Mouse (Mus musculus): ENCODE measurements around the gene Tdrd12.
"Not testable (repeated sequence)": the region's sequence is repeated elsewhere in the genome, so short reads cannot be mapped to it uniquely, and the experiment has no call there.

Tdrd12 gene

DNA sequence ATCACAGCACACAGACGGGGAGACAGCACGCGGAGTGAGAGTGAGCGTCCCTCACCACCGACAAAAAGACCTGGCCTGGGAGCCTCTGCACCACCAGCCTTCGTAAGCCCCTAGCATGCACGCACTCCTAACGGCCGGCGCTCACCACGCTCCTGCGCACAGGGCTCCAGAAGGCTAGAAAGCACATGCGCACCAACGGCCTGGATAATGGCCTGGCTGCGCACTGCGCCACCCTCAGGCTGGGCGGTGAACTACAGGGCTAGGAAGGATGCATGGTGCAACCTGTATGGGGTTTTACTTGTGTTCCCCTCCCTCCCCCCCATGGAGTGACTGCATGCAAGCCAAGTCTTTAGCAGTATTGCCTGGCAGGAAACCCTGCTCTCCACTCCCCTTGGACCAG, at the start of gene Tdrd12:
Tdrd12 (minus strand) TSS at position 184 of the 400 bp plus-strand sequence.
- DNase-seq: no peak

DNA sequence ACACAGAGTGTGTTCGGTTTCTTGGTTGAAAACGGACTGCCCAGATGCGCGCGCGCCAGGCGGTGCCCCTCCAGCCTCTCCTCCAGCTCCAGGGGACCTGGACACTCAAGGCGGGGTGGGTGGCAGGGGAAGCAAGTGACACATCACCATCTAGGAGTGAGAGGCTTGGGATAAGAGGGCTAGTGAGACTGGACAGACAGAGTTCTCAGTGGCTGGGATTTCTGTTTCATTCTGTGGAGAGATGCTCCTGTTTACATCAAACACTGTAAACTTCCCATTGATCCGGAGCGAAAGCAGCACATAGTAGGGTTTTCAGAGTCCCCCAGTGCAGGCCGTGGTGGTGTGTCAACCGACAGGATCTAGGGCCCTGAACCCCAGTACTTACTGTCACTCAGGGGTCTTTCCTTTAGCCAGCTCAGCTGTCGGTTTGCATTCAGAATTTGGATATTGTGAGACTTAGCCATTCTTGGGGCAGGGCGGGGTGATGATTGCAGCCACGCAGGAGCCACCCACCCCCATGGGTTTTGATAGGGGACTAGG, 49.4 kb upstream of the Tdrd12 start:
- DNase-seq: peak in 1 of 2 experiments; percentile 11

DNA sequence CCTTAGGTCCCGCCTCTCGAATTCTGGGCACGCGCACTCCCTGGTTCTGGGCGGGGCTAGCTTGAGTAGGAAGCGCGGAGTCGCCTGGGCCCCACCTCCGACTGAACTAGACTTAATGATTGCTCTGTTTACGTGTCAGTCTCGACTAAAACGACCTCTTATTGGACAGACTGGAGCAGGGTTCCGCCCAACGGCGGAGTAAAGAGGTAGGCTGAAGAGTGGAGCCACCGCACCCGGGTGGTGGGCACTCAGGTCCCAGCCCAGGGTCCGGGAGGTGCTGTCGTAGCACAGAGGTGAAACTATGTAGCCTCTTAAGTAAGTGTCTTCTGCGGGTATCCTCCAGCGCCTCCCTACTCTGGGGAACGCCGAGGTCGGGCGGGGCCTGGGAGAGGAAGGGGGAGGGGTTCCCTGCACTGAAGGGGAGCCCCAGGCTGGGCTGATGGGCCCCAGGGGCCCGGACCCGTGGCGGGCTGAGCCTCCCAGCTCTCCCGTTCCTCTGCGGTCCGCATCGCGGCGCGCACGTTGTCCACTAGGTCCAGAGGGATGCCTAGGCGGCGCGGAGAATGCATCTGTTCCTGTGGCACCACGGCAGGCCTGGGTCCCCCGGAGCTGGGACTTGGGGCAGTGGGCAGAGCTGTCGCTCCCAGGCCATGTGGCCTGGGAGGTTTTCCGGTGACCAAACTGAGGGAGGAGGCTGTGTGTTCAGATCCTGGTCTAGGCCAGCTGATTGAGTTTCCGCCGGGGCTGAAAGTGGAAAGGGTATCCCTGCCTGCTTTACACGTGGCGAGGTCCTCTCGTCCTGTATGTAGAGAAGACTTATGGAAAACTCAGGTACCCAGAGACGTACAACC, 48.7 kb upstream of the Tdrd12 start, which contains the start of gene Ankrd27:
Ankrd27 (plus strand) TSS at position 190 of the 851 bp plus-strand sequence.
- DNase-seq: peak; percentile 91 to 94

DNA sequence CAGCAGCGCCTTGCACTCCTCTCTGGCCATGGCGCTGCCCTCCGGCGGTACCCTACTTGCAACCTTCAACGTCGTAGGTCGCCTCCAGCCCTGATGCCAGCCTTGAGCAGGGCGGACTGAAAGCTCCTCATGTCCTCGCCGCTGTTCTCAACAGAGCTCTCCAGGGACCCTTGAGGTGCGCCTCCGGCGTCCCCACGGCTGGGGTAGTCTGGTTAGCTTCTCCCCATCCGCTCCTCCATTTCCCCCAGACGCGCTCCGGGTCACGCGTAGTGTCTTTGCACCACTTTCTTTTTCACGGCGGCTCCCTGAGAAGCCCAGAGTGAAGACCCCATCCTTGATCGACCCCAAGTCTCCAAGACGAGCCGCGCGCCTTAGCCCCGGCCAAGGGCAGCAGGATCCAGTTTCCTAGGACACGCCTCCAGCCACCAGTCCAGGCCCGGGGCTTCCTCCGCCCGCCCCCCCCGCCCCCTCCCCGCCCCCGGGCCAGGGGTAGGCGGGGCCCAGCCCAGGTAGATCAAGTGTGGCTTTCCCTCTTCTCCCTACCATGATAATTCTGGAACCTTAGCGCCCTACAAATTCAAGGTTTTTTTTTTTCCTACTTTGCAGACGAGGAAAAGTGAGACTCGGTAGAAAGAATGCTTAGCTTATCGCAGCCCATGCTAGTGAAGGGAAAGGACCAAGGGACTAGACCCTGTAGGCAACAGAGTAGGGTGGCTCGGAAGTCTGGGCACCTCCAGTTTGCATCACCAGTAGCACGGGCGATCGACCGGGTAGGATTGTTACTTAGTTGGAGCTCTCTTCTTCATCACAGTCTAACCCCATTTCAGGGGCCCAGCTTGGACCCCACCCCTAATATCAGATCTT, 47.9 kb upstream of the Tdrd12 start, which contains the start of gene Rgs9bp:
Rgs9bp (minus strand) TSS at position 392 of the 864 bp plus-strand sequence.
- DNase-seq: peak; percentile 39

DNA sequence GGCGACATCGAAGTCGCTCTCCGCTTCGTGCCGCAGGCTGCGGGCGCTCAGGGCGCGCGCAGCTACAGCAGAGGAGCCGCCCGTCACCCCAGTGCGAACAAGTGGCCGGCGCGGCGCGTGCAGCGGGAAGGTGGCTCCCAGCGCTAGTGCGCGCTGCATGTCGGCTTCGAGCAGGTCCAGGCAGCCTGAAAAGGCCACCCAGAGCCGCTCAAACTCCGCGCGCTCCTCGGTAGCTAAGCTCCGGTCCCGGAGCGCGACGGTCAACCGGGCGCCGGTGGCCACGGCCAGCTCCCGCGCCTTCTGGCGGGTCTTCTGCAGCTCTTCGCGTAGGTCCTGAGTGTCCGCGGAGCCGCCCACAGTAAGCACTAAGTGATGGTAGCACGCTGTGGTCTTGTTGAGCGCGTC, 47.2 kb upstream of the Tdrd12 start:
- peak in 1 of 2 experiments; percentile 16 for DNase-seq

DNA sequence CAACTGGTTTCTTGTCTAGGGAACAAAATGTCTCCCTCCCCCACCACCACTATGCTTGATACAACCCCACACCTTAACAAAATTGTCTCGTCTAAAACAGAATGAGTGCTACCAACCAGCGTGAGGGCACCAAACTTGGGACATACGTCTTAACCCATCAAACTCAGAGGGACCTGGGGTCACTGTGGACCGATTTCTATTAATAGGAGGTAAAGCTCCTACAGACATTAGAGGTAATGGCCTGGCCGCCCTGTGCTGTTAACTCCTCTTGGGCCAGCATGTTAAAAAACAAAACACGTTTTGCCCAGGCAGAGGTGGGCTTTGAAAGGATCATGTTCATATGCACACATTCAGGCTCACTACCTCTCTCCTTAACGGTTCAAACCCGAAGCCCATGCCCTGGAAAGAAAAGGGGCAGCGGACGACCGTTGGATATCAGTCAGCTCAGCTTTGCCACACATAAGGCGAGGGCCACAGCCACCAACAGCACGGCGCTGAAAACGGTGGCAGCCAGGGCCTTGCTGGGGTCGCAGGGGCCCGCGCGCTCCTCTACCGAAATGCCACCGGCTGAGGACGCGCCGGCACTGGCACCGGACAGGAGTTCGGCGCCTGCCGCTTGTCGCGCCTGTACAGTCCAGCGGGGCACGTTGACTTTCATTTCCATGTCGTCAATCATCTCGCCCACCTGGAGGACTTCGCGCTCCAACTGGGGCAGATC, 46.7 kb upstream of the Tdrd12 start:
- no peak for DNase-seq

DNA sequence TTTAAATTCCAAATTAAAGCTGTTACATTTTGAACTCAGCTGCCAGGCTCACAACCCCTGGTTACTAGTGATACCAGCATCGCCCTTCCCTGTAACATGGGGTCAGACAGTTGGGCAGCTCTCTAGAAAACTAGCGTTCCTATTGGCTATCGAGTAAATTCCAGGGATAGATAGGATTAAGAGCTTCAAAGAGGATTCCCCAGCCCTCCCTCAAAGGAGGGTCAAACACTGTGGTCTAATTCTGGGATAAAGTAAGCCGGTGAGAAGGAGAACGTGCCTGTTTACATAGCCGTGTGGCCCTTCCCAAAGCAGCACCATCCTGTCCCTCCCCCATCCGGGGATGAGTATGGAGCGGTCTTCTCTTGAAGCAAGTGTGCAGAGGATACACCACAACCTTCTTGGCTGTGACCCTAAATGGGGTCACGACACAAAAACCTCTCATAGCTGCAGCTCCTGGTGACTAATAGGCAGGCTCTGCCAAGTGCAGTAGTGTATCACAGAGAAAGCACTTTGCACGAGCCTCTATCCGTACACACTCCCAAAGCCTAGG, 46.0 kb upstream of the Tdrd12 start:
- no peak for DNase-seq

DNA sequence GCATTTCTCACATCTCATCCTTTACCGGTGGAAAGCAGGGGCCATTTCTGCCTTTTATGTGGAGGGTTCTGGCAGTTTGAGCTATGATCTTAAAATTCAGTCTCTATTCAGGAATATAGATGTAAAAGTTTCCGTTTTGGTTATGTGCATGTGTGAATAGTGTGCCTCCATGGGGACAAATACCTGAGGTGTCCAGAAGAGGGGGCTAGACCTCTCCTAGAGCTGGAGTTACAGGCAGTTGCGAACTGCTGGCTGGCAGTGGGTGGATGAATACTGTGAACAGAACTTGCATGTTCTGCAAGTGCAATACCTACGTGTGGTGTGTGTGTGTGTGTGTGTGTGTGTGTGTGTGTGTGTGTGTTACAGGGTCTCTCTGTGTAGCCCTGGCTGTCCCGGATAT, 45.2 kb upstream of the Tdrd12 start:
- DNase-seq: no peak

DNA sequence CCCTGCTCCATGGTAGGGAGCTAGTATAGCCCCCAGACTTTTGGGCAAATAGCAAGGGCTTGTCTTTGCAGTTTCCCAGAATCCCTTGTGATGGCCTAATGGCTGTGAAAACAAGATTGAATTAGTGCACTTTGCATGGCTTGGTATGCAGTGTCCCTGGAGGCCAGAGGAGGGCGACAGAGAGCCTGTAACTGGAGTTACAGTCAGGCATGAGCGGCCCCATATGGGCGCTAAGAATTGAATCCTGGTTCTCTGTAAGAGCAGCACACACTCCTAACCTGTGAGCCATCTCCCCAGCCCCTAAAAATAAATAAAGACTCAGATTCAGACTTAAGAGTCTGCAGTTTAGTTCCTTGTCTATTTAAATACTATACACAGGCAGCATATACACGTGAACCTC, 42.3 kb upstream of the Tdrd12 start:
- DNase-seq: no peak

DNA sequence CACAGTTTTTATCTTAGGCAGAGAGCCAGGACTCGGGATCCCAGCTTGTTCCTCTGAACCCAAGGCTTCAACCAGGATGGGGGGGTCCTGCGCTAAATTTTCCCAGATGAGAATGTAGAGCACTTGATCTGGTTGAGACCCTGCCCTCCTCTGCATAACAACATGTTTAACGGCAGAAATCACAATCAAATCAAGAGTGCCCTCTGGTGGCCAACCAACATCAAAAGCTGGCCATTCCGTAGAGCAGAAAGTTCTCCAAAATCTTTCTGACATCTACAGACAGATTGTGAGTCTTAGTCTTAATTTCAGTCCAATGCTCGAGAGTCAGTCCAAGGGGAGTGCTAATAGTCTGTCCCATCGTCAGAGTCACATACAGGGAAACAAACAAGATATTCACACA, 33.3 kb upstream of the Tdrd12 start:
- DNase-seq: not testable (repeated sequence)

DNA sequence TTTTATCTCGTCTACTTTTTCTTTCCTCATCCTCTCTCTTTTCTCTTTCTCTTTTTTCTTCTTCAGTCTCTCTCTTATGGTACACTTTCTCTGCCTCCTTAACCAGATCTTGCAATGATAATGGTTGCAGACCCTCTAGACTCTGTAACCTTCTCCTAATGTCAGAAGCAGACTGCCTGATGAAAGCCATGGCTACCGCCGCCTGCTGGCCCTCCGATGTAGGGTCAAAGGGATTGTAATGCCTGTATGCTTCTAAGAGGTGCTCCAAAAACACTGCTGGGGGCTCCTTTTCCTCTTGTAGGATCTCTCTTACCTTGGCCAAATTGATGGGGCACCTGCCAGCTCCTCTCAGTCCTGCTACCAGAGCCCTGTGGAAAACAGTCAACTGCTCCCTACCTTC, 32.2 kb upstream of the Tdrd12 start:
- DNase-seq: not testable (repeated sequence)

DNA sequence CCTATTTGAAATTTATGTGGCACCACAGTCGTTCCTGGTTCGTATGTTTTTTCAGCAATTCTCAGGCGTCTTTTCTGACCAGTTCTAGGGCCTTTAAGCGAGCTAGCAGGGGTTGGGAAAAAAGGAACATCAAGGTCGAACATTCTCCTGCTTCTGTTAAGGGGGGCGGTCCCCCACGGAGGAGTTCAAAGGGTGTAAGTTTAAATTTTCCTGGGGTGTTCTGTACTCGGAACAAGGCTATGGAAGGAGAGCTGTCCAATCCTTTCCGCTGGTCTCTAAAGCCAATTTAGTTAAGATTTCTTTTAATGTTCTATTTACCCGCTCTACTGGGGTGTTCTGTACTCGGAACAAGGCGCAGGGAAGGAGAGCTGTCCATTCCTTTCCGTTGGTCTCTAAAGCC, 28.4 kb upstream of the Tdrd12 start:
- not testable (repeated sequence) for DNase-seq

DNA sequence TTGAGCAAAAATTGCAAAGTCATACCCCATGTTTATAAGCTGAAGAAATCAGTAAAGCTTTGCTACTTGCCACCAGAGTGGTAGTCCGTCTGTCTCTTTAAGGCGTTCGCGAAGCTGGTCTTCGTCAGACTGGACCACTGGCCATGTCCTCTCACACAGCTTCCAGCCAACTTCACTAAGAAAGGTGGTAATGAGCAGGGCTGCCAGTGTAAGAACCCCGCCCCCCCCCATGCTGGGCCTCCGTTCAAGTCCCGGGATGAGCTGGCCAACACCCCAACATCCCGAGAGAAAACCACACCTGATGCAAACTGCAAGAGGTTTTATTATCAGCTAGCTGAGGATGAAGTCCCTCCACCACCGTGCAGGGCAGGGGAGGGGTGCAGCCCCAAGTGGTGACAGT, 27.3 kb upstream of the Tdrd12 start:
- DNase-seq: not testable (repeated sequence)

DNA sequence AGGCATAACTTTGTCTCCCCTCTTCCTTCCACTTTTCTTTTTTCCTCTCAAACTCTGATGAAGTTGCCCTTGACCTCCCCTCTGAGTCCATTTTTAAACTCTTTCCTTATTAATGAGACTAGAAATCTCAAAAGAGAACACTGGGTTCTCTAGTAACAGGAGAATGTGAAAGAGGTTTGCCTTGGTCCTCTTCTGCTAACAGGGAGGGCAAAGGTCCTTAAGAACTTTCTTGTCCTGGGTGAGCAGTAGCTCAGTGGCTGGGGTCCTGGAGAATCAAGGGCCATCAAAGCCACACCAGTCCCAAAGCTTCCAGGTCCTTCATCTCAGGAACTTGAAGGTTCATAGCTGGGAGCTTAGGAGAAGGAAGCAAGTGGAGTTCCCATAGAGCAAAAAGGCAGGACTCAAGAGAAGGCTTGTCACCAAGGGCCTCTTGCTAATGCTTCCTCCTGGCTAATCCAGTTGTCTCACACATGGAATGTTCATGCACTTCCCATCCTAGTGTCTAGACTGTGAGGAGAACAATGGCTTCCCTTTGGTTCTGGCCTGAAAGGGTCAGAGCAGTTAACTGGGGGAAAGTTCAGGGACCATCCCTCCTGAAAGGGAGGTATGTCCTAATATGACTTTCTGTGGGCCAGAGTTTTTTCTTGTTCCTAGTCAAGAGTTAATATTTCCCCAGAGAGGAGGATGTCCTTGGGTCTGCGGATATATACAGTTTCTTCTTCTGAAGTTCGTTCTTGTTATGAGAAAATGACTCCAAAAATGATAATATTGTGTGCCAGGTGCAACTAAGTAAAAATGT, 26.7 kb upstream of the Tdrd12 start:
- DNase-seq: no peak

DNA sequence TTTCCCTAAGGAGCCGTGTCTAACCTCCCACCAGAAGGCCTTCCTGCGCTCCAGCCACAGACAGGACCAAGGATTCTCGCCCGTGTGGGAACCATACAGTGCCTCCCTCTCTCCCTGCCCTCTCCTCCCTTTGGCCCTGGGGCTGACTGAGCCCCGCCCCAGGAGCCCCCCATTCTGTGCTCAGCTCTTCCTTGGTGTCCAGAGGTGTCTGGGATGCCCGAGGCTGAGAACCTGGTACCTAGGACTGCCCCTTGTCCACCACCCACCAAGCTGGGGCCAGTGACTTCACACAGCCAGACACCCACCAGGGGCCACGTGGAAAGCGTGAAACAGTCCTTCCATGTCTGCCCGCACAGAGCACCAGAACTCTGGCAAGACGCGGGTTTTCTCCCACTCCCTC, 25.5 kb upstream of the Tdrd12 start:
- no peak for DNase-seq

DNA sequence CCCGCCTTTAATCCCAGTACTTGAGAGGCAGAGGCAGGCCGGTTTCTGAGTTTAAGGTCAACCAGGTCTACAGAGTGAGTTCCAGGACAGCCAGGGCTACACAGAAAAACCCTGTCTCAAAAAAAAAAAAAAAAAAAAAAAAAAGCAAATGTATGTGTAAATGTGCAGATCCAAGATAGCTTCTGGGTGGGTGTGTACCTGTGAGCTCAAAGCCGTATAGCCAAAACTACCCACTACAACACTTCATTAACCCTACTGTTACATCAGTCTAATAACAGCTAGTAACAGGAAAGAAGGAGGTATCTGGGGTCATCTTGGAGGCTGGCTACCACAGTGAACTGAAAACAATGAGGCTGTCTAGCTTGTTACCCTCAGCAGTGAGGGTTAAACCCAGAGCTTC, 22.3 kb upstream of the Tdrd12 start:
- DNase-seq: no peak

DNA sequence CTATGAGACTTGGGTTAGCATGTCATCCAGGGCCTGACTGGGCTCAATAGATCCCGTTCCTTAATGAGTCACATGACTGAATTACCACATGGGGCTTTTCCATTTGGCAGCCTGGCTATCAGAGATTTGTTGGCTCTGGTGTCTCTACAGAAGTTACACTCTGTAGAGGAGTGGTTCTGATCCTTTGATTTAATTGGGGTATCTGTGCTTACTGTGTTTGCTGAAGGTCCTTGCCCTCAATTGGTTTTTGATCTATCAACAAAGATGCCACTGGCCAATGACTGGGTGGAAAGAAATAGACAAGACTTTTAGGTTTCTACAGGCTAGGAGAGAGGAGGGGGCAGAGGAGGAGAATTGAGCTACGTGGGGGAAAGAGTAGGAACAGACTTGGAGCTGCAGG, 21.1 kb upstream of the Tdrd12 start:
- DNase-seq: no peak

DNA sequence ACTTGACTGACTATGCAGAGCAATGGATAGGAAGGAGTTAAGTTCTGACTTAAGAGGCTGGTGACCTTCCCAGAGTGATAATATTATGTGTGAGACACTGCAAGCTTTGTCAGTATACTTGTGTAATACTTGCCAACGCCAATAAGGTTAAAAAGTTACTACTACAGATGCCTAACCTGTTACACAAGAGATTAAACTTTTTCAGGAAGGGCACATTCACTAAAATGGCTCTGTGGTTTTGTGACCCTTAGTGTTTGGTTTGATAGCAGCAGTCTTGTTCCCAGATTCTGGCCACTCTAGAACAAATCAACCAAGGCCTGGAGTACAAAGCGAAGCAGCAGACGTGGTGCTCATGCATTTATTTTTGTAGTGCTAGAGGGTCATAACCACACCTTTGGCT, 20.0 kb upstream of the Tdrd12 start:
- no peak for DNase-seq

DNA sequence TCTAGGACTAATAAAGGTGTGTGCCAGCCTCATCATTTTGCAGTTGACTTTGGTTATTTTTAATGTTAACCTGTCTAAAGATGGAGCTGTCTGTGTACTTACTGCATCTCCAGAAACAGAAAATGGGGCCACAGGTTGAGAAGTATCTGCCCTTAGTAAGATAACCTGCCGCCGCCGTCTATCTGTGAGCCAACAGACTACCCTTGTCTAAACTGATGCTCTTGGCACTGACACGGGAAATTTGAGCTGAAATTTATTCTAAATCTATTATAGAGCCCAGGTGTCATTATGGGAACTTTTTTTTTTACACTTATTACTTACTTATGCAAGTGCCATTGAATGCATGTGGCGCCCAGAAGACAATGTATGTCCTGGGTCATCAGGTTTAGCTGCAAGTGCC, 19.4 kb upstream of the Tdrd12 start:
- DNase-seq: no peak

DNA sequence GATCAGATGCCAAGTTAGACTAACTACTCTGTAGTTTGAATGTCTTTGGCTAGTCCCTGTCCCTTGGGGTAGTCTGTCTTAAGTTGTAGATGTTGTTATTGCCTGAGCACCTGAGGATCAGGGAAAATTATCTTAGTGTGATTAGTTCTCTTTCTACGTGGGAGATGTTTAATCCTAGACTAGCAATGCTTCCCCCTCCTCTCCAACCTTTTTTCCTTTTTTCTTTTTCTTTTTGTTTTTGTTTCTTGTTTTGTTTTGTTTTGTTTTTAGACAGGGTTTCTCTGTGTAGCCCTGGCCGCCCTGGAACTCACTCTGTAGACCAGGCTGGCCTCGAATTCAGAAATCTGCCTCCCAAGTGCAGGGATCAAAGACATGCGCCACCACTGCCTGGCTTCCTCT, 18.7 kb upstream of the Tdrd12 start, which contains the start of gene Nudt19:
Nudt19 (minus strand) TSS at position 100 of the 399 bp plus-strand sequence.
- DNase-seq: no peak
